Mouse (Mus musculus) embryonic fibroblast, embryonic 13.5 days (primary cell): ENCODE measurements around the gene Nudcd2.

ENCODE experiments used
- CTCF ChIP-seq: IDR thresholded peaks from 2 replicates; pipeline ENCODE4 v1.5.1; 2011; ENCODE audit warnings: mild to moderate bottlenecking, control low read depth, low read length, moderate library complexity, borderline replicate concordance; ENCODE audit not compliant: insufficient read depth
- POLR2A ChIP-seq: IDR thresholded peaks from 2 replicates; pipeline ENCODE4 v1.6.1; 2011; ENCODE audit warnings: low read depth, mild to moderate bottlenecking, control low read depth, low read length, moderate library complexity

GRCm38 (mm10) chr11:40764690-40765089 lies 31.2 kb downstream of the Nudcd2 start:
- TF ChIP-seq CTCF, result no peak
- no peak for TF ChIP-seq POLR2A
